Mouse (Mus musculus) adrenal gland, adult 2 months (tissue): ENCODE data around the gene Mras. TPM values are rescaled to one million over a fixed set of nuclear protein-coding genes. Genes with fewer than 3 reads are reported as not detected.

Experiments used
- DNase-seq: peaks from one replicate; pipeline ENCODE4 v3.0.0; 2021
- polyA plus RNA-seq: library from polyadenylated mRNA; depleted of rRNA; stranded (reverse); fragments of >200 nt; gene quantifications from 2 replicates; pipeline ENCODE4 v1.2.3, GENCODE M21; 2012
- total RNA-seq, 2 experiments: library from RNA; stranded (reverse); gene quantifications; 2 replicates each; pipeline ENCODE4 v1.2.3; 2021

The Mras gene
- total and polyA plus RNA-seq, 3 experiments, result 33.1 to 61.1 (median 61.0) TPM

DNA sequence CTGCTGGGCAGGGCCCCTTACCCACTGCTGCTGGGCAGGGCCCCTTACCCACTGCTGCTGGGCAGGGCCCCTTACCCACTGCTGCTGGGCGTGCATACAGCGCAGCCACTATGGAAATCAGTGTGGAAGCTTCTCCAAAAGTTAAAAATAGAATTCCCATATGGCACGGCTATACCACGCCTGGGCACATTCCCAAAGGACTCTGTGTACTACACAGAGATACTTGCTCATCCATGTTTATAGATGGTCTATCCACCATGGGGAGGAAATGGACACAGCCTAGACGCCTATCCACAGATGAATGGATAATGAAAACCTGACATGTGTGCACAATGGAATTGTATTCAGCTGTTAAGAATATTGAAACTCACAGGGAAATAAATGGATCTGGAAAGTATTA lies 3.8 kb upstream of the Mras start:
- no peak for DNase-seq

DNA sequence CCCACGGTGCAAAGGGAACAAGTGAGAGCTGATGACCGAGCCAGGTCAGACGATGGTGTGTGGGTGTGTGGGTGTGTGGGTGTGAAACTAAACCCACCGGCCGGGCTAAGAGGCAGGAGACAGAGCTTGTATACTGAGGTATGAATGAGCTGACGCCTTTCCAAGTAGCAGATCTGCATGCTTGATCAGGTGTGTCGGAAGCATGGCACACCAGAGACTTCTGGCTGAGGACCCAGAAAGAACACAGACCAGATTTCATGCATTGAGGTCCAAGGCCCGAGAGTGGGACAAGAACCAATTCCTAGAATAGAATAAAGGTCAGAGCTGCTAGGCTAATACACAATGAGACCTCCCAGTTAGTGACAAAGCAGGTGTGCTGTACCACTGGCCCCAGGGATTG lies 1.9 kb upstream of the Mras start:
- DNase-seq, result no peak

DNA sequence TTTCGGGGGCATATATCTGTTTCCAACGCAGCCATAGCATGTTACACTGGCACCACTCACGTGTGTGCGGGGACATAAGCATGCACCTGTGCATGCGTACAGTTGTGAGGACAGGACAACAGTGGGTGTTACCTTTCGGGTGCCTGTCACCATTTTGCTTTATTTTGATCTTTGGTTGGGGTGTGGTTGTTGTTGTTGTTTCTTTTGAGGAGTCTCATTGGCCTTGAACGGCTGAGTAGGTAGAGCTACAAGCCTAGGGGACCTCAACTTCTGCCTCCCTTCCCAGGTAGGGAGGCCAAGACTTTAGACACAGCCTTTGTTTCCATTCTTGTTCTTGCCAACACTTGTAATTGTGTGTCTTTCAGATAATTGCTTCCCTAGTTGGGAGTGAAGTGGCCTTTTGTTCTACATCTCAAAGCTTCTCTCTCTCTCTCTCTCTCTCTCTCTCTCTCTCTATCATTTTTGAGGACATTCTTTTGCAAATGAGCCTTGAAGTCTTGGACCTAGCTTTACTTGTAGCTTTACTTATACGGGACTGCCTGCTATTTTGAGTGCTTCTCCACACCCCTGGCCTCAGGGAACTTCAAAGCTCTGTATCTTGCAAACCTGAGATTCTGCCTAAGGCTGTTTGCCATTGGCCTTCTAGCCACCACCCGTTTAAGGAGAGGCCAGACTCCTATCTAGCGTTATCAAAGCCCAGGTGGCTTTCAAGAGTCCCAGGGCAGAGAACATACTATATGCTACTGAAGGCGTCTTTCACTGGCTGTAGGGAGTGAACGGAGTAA lies 792 bp upstream of the Mras start:
- no peak for DNase-seq

DNA sequence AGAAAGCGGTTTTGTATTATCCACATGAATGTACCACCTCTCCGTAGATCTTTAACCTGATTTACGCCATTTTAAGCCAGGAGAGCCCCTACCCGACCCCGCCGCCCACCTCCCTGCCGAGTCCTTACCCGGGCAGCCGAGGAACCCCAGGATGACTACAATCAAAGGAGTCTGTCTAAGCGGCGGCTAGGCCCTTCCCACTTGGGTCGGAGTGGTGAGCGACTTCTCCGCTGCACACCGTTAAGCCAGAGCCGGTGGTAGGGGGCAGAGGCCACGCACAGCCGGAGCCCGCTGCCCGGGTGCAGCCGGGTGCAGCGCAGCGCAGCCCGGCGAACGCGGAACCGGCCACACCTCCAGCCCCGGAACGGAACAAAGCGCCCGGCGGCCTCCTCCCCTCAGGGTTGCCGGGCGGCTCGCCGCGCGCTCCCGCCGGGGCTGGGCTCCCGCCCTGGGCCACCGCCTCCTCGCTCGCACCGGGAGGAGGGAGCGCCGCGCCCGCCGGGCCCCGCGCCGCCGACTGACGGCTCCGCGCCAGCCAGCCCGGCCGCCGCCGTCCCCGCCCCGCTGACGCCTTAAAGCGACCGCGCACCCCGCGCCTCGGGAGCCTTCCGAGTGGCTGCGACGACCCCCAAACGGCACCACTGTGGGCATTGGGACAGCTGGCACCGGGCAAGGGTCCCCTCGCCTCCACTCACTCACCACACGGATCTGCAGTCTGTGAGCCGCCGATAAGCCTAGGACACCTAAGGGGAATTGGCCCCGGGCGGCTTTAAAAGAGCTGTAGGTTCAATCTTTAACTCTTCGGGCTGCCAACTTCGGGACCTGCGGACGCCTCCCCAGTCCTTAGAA lies 775 bp downstream of the Mras start:
- DNase-seq, result peak; percentile 94

DNA sequence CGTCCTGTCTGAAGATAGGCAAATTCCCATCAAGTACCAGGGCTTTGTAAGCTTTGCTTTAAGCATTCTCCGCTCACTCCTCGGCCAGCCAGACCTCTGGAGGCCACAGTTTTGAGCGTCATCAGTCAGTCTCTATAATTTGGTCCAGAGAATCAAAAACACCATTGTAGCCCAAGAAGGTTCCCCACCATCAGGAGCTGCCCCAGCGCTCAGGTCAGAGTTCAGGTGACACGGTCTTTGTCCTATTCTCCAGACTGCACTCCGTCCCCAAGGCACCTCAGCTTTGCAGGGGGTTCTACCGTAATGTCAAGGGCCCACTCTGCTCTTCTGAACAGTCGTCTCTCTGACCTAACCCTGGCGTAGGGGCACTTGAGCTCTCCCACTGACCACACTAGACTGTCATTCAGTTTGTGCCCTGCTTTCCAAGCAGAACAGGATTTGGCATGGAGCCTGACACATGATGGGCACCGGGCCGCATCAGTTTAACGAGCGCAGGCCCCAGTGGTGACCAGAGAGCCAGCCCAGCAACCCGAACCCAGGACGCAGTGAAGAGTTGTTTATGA lies 1.5 kb downstream of the Mras start:
- DNase-seq, result peak; percentile 75

DNA sequence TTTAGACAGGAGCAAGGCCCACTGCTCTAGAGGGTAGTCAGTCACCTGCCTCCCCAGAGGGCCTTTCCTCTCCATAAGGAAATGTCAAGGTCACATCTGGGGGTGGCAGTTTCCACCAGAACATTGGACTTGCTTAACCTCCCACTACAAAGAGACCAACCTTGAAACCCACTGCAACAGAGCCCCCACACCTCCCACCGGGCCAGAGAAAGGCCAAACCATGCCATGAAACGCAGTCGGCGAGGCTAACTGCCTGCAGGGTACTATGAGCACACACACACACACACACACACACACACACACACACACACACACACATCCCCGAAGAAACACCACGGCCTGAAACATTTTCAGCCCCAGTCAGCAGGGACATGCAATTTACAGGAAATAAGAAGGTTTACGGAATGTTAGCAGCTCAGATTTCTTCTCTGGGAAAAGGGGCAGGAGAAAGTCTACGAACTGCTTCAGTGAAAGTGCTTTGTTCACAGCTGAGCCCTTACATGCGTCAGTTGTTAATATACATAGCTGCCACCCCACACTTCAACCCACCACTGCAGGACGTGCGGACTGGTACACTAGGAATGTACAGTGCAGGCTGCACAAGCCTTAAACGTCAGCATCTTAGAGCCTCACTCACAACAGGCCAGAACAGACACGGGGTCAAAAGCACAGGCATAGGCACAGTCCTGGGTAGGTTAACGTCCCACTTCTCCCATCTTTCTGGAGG lies 2.1 kb downstream of the Mras start:
- peak; percentile 77 for DNase-seq

DNA sequence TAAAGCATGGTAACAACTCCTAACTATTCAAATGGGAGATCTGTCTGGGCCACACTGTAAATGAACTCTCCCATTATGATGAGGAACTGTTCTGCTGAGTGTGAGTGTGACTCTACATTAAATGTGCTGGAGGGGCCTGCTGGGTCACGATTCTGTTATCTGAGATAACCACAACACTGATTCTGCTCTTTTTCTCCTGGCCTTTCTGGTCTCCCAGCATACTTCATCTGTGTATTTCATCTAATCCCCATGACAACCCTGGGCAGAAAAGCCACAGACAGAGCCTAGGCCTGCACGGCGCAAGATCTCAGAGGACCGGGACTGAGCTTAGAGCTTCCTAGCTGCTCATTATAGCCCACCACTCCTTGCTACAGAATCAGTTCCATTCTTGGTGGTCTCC lies 4.7 kb downstream of the Mras start:
- DNase-seq, result no peak

DNA sequence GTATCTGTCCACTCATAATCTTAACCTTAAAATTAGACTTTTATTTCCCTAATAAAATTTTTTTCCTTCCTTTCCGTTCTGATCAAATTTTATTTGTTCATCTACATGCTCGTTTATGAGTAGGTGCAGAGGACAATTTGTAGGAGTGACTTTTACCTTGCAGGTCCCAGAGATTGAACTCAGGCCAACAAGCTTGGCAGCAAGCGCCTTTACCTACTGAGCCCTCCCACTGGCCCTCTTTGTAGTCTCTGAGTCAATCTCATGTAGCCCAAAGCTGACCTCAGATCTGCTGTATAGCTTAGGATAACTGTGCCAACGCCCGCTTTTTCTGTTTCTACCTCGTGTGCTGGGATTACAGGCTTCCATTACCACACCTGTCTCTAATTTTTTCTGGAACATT lies 5.2 kb downstream of the Mras start:
- DNase-seq, result no peak

DNA sequence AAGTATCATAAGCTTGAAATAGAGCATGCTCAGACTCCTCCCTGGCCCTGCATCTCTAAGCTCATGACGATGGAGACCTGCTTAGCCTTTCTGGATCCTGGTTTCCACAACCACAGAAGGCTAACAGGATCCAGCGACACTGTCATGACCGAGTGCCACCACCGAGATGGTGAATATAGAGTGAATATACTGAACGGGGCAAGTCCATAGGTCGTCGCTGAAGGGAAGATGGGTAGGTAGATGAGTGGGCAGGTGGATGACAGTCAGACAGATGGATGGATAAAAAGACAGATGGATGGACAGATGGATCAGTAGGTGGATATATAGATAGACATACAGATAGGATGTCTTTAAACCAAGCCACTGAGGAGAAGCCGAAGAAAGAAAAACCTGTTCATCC lies 5.8 kb downstream of the Mras start:
- no peak for DNase-seq

DNA sequence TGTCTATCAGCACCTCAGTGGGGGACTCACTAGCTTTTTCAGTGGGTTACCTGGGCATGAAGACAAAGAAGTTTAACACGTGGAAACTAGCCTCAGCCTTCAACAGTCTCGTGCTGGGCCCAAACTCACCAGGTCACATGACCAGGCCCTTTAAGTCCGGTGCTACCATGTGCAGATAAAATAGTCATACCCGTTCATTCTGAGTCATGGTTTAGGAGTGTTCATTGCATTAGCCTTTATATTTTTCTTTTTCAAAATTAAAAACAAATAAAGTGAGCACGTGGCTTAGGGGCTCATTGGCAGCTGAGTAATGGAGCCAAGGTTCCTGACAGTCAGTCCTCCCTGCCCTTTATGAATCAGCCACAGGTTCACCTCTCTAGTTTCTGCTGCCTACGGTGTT lies 6.4 kb downstream of the Mras start:
- peak; percentile 51 for DNase-seq

DNA sequence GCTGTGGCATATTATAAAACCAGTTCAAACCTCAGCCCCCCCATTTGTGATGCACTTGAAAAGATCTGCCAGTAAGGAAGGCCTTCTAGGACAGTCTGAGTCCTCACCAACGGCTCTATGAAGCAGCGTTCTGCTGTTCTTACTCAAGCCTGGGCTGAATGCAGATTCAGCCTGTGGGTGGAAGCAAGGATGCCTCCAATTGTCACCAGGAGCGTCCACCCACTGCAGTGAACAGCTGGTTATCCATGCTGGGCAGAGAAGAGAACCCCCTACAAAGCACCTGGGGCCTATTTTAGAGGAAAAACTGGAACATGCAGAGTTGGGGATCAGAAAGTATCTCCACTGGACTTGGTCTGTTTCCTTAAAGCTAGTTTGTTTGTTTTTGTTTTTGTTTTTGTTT lies 7.3 kb downstream of the Mras start:
- DNase-seq, result no peak

DNA sequence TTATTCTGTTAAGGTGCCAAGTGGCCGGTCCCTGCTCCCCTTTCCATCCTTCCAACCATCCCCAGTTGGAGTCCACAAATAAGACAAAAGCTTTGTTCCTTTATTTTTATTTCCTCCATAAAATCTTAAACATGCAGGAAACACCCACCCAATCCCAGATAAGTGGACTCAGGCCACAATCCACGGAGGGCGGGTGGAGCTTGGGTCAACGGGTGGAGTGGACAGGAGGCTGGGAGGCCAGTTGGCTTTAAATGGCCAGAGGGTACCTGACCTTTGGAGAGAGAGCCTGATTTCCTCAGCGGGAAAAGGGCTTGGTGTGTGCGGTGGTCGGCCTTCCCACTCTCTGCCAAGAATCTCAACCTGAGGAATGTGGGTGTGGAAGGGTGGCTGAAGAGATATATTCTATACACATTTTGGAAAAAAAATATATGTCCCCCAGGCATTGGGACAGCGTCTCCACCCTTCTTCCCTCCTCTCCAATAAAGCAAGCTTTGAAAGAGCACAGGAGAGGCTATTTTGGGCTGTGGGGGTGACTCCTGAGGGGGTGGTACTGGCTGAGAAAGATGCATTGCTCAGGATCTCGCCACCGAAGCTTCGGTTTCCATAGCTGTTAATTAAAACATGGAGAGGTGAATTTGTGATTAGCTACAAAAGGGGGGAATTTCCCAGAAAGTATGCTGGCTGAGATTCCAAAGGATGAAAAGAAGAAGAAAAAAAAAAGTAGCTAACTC lies 8.4 kb downstream of the Mras start:
- DNase-seq, result no peak

DNA sequence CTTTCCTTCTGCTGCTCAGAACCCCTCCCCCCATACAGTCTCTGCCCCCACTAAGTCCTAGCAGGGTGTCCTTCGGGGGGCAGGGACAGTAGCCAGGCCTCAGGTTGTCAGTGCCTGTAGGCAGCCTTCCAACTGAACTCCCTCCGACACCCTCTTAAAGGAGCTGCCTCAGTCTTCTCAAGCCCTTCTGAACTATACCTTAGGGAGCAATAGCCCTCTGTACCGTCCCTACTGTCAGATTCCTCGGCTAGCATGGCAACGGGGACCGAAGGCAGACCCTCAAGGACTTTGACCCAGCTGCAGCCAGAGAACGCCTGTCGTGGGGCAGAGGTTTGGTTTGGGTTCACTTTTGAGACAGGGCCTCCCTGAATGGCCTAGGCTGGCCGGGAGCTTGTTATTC lies 11.9 kb downstream of the Mras start:
- no peak for DNase-seq

DNA sequence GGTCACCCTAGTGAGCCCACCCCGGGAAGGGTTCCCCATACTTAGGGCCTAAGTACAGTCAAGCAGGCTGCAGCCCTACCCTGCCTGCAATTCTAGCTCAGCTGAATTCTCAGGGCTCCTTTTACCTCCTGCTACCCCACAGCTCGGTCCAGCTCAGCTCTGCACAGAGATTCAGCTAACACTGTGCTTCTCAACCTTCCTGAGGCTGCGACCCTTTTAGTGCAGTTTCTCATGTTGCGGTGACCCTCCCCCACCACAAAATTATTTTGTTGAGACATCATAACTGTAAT lies 12.7 kb downstream of the Mras start:
- no peak for DNase-seq

DNA sequence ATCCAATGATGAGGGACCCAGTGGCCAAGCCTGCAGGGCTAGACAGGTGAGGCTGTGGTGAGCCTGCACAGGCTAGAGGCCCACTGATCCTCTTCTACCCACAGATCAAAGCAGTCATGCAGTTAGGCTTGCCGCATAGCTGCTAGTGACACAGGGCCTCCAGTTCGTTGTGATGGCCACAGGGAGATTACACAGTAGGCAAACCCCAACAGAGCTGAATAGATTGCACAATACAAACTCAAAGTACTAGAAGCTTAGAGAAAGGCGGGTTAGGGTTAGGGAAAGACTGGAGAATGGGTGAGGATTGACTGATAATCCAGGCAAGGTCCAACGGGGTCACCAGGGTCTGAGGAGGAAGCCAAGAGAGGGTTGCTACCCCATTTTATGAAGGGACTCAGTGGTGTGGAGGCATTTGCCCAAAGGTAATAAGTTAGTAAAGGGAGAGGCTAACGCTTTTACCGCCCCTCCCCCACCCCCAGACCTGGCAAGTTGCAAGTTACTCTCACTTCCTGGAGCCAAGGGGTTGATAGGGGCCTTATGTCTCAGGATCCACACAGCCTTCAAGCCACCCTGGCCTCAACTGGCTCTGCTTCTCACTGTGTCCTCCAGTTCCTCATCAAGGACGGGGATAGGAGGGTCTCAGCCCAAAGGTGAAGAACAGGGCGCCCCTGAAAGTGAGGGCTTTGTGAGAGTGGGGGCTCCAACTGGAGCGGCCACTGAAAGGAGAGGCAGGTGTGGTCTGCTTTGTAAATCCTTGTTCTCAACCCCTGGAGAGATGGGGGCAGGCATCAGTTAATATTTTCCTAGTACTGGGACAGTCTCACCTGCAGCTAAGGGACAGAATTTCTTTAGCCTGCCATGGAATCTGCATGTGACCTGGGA lies 13.2 kb downstream of the Mras start:
- DNase-seq, result no peak

DNA sequence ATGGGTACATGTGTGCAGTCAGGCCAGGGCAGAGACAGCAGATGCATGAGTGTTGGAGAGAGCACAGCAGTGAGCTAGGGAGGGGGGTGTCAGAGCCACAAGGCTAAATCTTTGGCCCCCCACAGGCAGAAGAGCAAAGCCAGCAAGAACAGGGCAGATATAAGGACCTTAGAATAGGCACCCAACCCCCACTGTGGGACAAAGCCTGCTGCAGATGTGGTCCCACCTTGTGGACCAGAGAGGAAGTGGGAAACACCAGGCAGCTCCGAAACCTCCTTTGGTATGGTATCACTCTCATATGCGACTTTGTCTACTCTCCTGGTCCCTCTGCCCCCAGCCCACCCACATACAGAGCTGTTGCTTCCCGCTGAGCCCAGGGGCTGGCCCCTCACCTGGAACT lies 15.3 kb downstream of the Mras start:
- no peak for DNase-seq

DNA sequence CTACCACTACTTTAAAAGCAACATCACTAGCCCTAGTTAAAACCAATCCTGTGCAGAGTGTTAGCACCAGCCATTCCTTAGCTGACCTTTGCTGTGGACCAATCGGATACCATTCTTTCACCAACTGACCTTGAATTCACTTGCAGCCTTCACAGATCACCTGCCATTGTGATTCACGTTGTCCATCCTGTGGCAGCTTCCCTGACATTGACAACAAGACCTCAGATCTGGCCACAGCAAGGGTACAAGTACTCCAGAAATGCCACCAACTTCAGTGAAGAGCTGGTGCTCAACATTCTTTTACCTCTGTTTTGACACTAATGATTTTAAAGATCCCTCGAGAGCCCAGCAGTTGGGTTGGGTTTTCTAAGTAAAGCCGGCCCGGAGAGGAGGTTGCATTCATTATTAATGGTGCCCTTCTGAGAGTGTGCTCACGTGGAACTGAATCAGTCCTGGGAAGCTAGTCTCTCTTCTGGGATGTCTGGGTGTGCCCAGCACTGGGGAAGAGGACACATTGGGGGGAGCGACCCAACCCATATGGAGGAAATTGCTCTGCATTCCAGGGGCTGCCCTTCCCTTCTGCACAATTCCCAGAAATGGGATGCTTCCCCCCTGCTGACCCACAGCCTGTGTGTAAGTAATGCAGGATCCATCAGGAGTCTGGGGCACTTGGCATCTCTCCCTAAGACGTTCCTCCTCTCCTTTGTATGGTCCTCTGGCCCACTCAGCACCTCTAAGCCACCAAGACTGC lies 17.1 kb downstream of the Mras start:
- DNase-seq, result no peak

DNA sequence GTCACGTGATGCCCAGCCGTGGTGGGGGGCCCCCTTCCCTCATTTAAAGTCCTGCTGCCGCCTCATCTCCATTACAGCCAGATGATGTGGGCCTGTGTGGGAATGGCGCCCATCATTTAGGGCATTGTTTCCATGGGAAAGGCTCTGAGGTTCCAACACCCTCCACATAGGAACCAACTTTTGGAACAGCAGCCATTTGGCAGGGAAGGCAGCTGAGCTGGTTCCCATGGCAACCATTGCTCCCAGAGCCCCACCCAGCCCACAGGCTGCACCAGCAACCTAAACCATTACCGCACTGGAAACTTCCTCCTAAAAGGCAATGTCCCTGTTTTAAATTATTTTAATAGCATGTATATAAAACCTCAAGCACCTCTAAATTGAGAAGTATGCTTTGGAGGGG lies 18.8 kb downstream of the Mras start:
- DNase-seq, result no peak

DNA sequence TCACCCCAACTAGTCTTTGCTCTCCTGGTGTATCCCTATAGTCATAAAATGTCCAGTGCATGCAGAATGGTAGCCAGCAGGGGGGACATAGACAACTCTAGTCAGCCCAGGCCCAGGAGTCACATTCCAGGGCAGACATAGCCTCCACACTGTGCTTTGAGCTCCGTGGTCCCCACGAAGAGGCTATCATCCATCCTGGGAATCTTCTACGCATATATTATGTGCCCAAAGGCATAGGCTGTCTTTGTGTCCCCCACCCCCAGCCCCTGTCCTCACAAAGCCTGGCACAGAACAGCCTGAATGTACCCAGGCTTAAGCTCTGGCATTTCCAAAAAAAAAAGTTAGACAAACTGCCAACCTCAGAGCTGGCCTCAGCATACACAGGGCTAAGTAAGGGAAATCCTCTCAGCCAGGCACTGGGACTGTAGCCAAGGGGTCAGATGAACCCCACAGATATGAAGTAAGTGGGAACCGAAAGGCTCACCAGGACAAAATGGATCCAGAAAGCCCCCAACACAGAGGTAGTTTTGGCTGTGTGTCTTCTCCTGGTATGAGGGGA lies 19.8 kb downstream of the Mras start:
- DNase-seq, result peak; percentile 32

DNA sequence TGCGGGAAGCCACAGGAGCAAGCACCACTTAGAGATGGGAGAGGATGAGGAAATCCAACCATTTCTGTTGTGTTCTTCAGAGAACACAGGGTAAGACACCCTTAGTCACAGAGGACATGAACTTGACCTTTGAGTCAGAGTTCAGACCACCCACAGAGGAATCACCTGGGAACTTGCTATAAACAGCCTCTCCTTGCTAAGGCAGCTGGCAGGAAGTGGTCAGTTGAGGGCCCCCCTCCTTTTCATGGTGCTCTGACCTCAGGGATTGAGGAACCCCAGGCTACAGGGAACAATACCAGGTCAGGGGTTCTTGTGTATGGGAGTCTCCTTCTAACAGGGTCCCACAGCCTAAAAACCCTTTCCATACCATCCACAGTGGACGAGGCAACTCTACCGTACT lies 20.4 kb downstream of the Mras start:
- DNase-seq, result peak; percentile 55
